ENCODE assay signal across 16 mouse cellular contexts in the genomic region with DNA sequence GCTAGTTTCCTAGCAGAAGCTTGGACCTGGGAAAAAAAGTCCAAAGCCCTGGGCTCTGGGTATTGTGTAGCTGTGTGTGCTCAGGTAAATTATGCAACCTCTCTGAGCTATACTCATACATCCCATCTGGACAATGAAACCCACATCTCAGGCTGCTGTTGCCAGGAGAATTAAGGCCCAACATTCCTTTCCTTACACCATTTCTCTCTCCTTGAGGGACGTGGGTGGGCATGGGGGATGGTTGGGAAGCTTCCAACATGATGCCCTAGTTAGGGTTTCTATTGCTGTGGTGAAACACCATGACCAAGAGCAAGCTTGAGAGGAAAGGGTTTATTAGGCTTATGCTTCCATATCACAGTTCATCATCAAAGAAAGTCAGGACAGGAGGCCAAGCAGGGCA.
"Had no signal": no experiment of that assay in that cellular context is flagged by ENCODE, and none has a peak within 500 bp of the region (broad histone marks: within the 10 kb centered on the region; RNA-seq: fewer than 3 reads in every experiment).

No protein-coding gene starts in this region.

- H3K27ac ChIP-seq: kidney, embryonic 15.5 days; limb, embryonic 15.5 days; liver, embryonic 12.5 days; macrophage; midbrain, embryonic 15.5 days; neural tube, embryonic 12.5 days; stomach, postnatal 0 days had no signal

- ATAC-seq: intestine, embryonic 16.5 days; liver, embryonic 12.5 days; midbrain, embryonic 15.5 days had no signal

- H3K4me3 ChIP-seq: kidney, embryonic 15.5 days; limb, embryonic 15.5 days; liver, embryonic 12.5 days; megakaryocyte, embryonic 14.5 days; midbrain, embryonic 15.5 days; neural tube, embryonic 12.5 days had no signal

- DNase-seq: kidney, adult 2 months; kidney, postnatal 14 days; lung, embryonic 14.5 days; lung, postnatal 10 days; retina, postnatal 1 day; thymus, adult 18-20 months; thymus, postnatal 14 days had no signal
